In genomic region chr7:142433623-142434022, GRCm38 (mm10) we compare ENCODE assay signal across 14 mouse cellular contexts. TPM values are rescaled to one million over a fixed set of nuclear protein-coding genes. Genes with fewer than 3 reads are reported as not detected.
DNase-seq lines count a peak whose midpoint lies in the region; ATAC-seq and TF ChIP-seq lines count a peak whose summit lies in the region.
"Had no signal": no experiment of that assay in that cellular context is flagged by ENCODE, and none has a peak within 500 bp of the region (broad histone marks: within the 10 kb centered on the region; RNA-seq: fewer than 3 reads in every experiment).

No protein-coding gene starts in this region.

- ATAC-seq in hindbrain, postnatal 0 days, result no peak

- no peak overlapping the region for H3K4me2 ChIP-seq in hindbrain, postnatal 0 days (ENCODE audit: low read depth, low read length)
- H3K4me2 ChIP-seq: liver, embryonic 13.5 days; neural tube, embryonic 12.5 days had no signal

- H3K9ac ChIP-seq in hindbrain, postnatal 0 days (replicated peaks; ENCODE audit: low read length), result no peak overlapping the region
- H3K9ac ChIP-seq: liver, embryonic 13.5 days; neural tube, embryonic 12.5 days had no signal

- peaks cover 20% of the 10 kb centered on the region for H3K4me1 ChIP-seq in hindbrain, embryonic 10.5 days (replicated peaks)
- H3K4me1 ChIP-seq in hindbrain, postnatal 0 days (ENCODE audit: insufficient read depth, low read length), result peaks cover 13% of the 10 kb centered on the region
- H3K4me1 ChIP-seq in E14TG2a.4 (replicated peaks; ENCODE audit: low read depth, low read length), result peaks cover 21% of the 10 kb centered on the region

- DNase-seq in hindbrain, embryonic 10.5 days (ENCODE audit: low spot score), result no peak
- no peak for DNase-seq in hindbrain, postnatal 0 days (ENCODE audit: low spot score)
- peak; percentile 47 for DNase-seq in 3134 (ENCODE audit: extremely low read depth, insufficient read length, low spot score)
- peak; percentile 32 for DNase-seq in heart, postnatal 4 days
- no peak for DNase-seq in T-cell, adult 2 months (ENCODE audit: low spot score)
- DNase-seq in kidney, postnatal 36 days, result no peak
- DNase-seq: liver, embryonic 13.5 days; right cerebral cortex, postnatal 14 days had no signal

- no peak overlapping the region for H3K4me3 ChIP-seq in hindbrain, embryonic 10.5 days
- no peak overlapping the region for H3K4me3 ChIP-seq in hindbrain, postnatal 0 days (ENCODE audit: low read length)
- H3K4me3 ChIP-seq in E14TG2a.4 (replicated peaks; ENCODE audit: low read length), result peak overlapping the region; percentile 62
- H3K4me3 ChIP-seq: liver, embryonic 13.5 days; megakaryocyte, embryonic 14.5 days; neural tube, embryonic 12.5 days had no signal

- no peaks in the 10 kb centered on the region for H3K36me3 ChIP-seq in hindbrain, embryonic 10.5 days
- no peaks in the 10 kb centered on the region for H3K36me3 ChIP-seq in hindbrain, postnatal 0 days (ENCODE audit: insufficient read depth, low read length)
- no peaks in the 10 kb centered on the region for H3K36me3 ChIP-seq in E14TG2a.4 (ENCODE audit: insufficient read depth, low read length)
- H3K36me3 ChIP-seq: liver, embryonic 13.5 days; neural tube, embryonic 12.5 days had no signal

- H3K9me3 ChIP-seq in hindbrain, embryonic 10.5 days, result no peaks in the 10 kb centered on the region
- H3K9me3 ChIP-seq in hindbrain, postnatal 0 days (ENCODE audit: low read length), result no peaks in the 10 kb centered on the region
- no peaks in the 10 kb centered on the region for H3K9me3 ChIP-seq in E14TG2a.4 (ENCODE audit: low read length)
- H3K9me3 ChIP-seq: liver, embryonic 13.5 days; megakaryocyte, embryonic 14.5 days; neural tube, embryonic 12.5 days had no signal

- no peak for TF ChIP-seq CTCF in hindbrain, postnatal 0 days (IDR thresholded peaks at IDR 0.05; ENCODE audit: low read depth)
- no peak for TF ChIP-seq CTCF in E14TG2a.4 (conservative IDR thresholded peaks at IDR 0.05; ENCODE audit: low read length)

- WGBS in hindbrain, embryonic 10.5 days, result 49% methylated on average over 19 of the region's 19 CpGs
- 40% methylated on average over 19 of the region's 19 CpGs for WGBS in hindbrain, postnatal 0 days

- H3K27ac ChIP-seq in hindbrain, embryonic 10.5 days, result peak overlapping the region; percentile 56
- no peak overlapping the region for H3K27ac ChIP-seq in hindbrain, postnatal 0 days
- H3K27ac ChIP-seq: liver, embryonic 13.5 days; neural tube, embryonic 12.5 days had no signal

- H3K27me3 ChIP-seq in hindbrain, embryonic 10.5 days (ENCODE audit: insufficient read depth, poor library complexity, severe bottlenecking), result no peaks in the 10 kb centered on the region; the same call in 1 of the 2 replicates
- H3K27me3 ChIP-seq in hindbrain, postnatal 0 days (ENCODE audit: insufficient read depth, low read length), result no peaks in the 10 kb centered on the region
- peaks cover 80% of the 10 kb centered on the region for H3K27me3 ChIP-seq in E14TG2a.4 (ENCODE audit: insufficient read depth, low read length)
- H3K27me3 ChIP-seq: neural tube, embryonic 12.5 days had no signal

RNA-seq across cellular contexts. Expression of gene Syt8, which starts 1.0 kb away (rescaled TPM):
- polyA plus RNA-seq in hindbrain, embryonic 10.5 days (2016; fragmentation: Nextera tagmentation; extraction: Ambion mirVana), result not detected in 2 replicates
- total RNA-seq in hindbrain, postnatal 0 days (2014; rRNA removed), result not detected in 2 replicates
- 0.15 TPM in 1 of 2 replicates, not detected in the other for polyA plus RNA-seq in hindbrain, postnatal 0 days (2015; fragmentation: Nextera tagmentation; extraction: Ambion mirVana)
- total RNA-seq in heart, postnatal 4 days (2021), result not detected
- total RNA-seq: adrenal gland, adult 18-20 months; layer of hippocampus, postnatal 10 days; MEL had no signal
- polyA plus RNA-seq: liver, embryonic 13.5 days had no signal

RNA-seq across cellular contexts. Expression of gene Tnni2, which starts 8.0 kb away (rescaled TPM):
- polyA plus RNA-seq in hindbrain, embryonic 10.5 days (2016; fragmentation: Nextera tagmentation; extraction: Ambion mirVana), result 1.2 and 1.3 TPM in 2 replicates
- total RNA-seq in hindbrain, postnatal 0 days (2014; rRNA removed), result 1.3 and 8.5 TPM in 2 replicates
- polyA plus RNA-seq in hindbrain, postnatal 0 days (2015; fragmentation: Nextera tagmentation; extraction: Ambion mirVana), result 0.63 TPM in 2 replicates
- 10 to 100 TPM in 1 of 2 experiments, 1 to 10 TPM in 1; 6.6 to 16.4 TPM for total RNA-seq in heart, postnatal 4 days (2021)
- total RNA-seq: layer of hippocampus, postnatal 10 days; MEL had no signal

RNA-seq across cellular contexts. Expression of gene Lsp1, which starts 27.0 kb away (rescaled TPM):
- 17.9 and 19.4 TPM in 2 replicates for polyA plus RNA-seq in hindbrain, embryonic 10.5 days (2016; fragmentation: Nextera tagmentation; extraction: Ambion mirVana)
- 4.6 and 16.6 TPM in 2 replicates for total RNA-seq in hindbrain, postnatal 0 days (2014; rRNA removed)
- 6.6 and 7.2 TPM in 2 replicates for polyA plus RNA-seq in hindbrain, postnatal 0 days (2015; fragmentation: Nextera tagmentation; extraction: Ambion mirVana)
- total RNA-seq in heart, postnatal 4 days (2021), result 100 to 1,000 TPM in 1 of 2 experiments, 10 to 100 TPM in 1; 93.3 to 108 TPM
- total RNA-seq: MEL had no signal

RNA-seq across cellular contexts. Expression of gene Ctsd, which starts 45.8 kb away (rescaled TPM):
- polyA plus RNA-seq in hindbrain, embryonic 10.5 days (2016; fragmentation: Nextera tagmentation; extraction: Ambion mirVana), result 159 and 198 TPM in 2 replicates
- 638 and 755 TPM in 2 replicates for total RNA-seq in hindbrain, postnatal 0 days (2014; rRNA removed)
- 400 and 402 TPM in 2 replicates for polyA plus RNA-seq in hindbrain, postnatal 0 days (2015; fragmentation: Nextera tagmentation; extraction: Ambion mirVana)
- total RNA-seq in heart, postnatal 4 days (2021), result 100 to 1,000 TPM; 344 to 370 TPM

RNA-seq across cellular contexts. Expression of gene Gm49369, which starts 51.2 kb away (rescaled TPM):
- polyA plus RNA-seq in hindbrain, embryonic 10.5 days (2016; fragmentation: Nextera tagmentation; extraction: Ambion mirVana), result 1.5 TPM in 1 of 2 replicates, not detected in the other
- 1.0 TPM in 1 of 2 replicates, not detected in the other for total RNA-seq in hindbrain, postnatal 0 days (2014; rRNA removed)
- polyA plus RNA-seq in hindbrain, postnatal 0 days (2015; fragmentation: Nextera tagmentation; extraction: Ambion mirVana), result 2.1 and 2.9 TPM in 2 replicates
- total RNA-seq in heart, postnatal 4 days (2021), result 1 to 10 TPM in 1 of 2 experiments, under 1 TPM in 1; 0.43 to 1.7 TPM
- polyA plus RNA-seq: liver, embryonic 13.5 days had no signal

Comparison
In these comparisons a context has a peak if more than half of its experiments do, and no peak if none do; other contexts are left out.
1. DNase-seq: peak in 3134 (single experiment) and heart, postnatal 4 days (single experiment); none in hindbrain, embryonic 10.5 days (single experiment), hindbrain, postnatal 0 days (single experiment), T-cell, adult 2 months (single experiment) and kidney, postnatal 36 days (0 of 2).